Mouse (Mus musculus) right cerebral cortex, postnatal 36 days (tissue): ENCODE measurements around the gene Gna15.
A peak's percentile ranks its signal among the peaks of the same experiment; 100 is the strongest.

ENCODE experiments used
- DNase-seq, 2 experiments: peaks; one replicate each; pipeline ENCODE4 v3.0.0; 2022; ENCODE audit warnings: low spot score in 2 of 2, mixed read lengths in 1 of 2

The Gna15 gene

DNA sequence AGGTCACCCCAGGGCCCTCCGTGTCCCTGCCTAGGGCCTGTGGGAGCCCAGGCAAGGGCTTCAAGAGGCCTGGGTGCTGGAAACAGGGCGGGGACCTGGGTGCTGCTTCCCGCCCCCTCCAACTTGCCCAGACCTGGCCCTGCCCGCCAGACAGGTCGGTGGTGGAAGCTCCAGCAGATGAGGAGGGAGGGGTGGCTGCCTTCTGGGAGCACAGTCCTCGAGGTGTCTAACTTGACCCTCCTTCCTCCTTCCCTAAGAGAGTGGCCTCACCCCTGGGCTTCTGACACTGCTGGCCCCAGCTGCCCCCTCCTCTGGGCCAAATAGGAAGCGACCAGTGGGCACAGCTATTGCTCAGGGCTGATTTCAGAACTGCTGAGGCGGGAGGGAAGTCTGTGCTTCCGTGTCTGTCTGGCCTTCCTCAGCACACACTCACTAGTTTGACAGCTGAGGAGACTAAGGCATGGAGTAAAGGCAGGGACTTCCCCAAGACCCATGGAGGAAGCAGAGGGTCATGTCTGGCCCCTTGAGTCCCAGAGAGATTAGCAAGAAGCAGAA lies at the start of gene Gna15:
Gna15 (minus strand) TSS at position 175 of the 555 bp plus-strand sequence.
- no peak for DNase-seq

DNA sequence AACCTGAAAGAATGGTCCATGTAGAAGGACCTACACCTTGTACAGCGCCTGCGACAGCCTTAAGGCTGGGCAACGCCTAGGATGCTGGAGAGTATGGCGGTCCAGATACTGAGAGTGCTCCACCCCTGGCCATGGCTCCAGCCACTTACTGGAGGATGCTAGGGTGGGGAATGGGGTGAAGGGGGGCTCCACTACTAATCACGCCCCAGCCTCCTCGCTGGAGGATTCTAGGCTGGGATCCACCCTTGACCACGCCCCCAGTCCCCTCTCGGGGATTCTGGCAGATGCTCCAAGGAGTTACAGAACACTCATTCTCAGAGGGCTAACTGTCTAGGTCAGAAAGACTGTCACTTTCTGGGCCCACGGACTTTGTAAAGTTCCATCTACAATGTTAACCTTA lies 49.0 kb upstream of the Gna15 start:
- no peak for DNase-seq

DNA sequence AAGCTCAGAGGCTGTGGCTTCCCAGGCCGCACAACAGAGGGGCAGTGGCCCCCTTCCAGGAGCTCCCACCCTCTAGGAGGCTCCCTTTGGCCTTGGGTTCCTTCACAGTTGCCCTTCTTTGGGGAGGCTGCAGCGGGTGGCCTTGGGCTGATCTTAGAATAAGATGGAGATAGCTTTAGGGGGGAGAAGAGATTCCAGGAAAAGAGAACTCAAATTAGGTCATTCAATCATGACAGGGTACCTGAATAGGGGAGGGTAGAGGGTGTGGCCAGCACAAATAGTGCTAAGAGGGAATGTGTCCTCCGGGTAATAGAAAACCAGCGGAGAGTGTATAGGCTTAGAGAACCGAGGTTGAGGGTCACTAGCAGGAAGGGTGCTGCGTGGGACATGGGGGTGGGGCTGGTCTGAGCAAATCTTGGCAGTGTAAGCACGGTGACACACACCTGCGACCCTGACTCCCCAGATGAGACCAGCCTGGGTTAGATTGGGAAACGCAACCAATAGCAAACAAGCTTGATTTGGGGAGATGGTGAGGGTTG lies 48.2 kb upstream of the Gna15 start:
- no peak for DNase-seq

DNA sequence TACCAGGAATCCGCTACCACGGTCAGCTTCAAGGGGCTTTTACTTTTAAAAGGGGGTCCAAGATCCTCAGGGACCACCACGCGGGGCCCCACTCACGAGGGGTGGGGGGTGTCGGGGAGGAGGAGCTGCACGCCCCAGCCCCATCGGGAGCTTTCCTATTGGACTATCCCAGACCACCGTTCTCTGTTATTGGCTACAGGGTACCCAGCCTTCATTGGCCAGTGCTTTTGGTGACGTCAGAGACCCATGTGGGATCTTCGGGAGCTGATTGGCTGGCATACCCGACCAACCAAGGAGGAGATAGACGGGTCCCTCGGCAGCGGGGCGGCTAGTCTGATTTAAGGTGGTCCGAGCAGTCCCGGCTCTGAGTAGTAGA lies 47.5 kb upstream of the Gna15 start:
- peak; percentile 99 for DNase-seq

GRCm38 (mm10) chr10:81570831-81571500 lies 46.9 kb upstream of the Gna15 start:
- peak; percentile 93 for DNase-seq

- DNase-seq, result no peak
Observed at GRCm38 (mm10) chr10:81570238-81570800, 46.3 kb upstream of the Gna15 start.

GRCm38 (mm10) chr10:81569507-81570237 lies 45.6 kb upstream of the Gna15 start:
- no peak for DNase-seq

DNA sequence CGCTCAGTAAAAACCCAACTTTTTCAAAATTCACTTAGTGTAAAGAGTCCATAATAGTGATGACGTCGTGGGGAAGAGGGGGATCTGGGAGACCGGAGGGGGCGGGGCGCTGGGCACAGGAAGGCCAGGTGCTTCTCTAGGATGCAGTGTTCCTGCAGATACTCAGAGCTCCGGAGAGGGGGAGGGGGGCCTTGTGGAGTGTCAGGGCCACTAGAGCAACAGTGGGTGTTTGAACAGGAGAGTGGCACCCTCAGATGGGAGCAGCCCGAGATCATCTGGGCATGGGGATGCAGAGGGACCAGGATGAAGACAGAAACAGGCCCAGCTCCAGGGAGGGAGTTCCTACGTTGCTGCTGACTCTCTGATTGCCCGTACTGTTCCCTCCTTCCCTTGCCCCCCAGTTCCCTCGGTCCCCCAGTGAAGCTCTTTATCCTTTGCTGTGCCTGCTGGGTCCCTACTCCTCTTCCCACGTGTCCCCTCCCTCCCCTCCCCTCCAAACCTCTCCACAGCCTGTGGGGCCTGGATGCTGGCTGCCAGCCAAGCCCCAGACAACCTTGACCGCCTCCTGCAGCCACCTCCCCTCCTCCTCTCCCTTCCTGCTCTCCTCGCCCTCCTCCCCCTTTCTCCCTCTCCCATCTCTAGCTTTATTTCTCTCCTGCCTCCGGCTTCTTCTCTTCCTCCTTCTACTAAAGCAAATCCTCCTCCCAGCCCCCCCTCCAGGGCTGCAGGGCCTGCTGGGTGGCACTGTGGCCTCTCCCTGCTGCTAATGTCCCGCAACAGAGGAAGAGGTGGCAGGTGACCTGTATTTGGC lies 44.6 kb upstream of the Gna15 start:
- DNase-seq, result no peak

DNA sequence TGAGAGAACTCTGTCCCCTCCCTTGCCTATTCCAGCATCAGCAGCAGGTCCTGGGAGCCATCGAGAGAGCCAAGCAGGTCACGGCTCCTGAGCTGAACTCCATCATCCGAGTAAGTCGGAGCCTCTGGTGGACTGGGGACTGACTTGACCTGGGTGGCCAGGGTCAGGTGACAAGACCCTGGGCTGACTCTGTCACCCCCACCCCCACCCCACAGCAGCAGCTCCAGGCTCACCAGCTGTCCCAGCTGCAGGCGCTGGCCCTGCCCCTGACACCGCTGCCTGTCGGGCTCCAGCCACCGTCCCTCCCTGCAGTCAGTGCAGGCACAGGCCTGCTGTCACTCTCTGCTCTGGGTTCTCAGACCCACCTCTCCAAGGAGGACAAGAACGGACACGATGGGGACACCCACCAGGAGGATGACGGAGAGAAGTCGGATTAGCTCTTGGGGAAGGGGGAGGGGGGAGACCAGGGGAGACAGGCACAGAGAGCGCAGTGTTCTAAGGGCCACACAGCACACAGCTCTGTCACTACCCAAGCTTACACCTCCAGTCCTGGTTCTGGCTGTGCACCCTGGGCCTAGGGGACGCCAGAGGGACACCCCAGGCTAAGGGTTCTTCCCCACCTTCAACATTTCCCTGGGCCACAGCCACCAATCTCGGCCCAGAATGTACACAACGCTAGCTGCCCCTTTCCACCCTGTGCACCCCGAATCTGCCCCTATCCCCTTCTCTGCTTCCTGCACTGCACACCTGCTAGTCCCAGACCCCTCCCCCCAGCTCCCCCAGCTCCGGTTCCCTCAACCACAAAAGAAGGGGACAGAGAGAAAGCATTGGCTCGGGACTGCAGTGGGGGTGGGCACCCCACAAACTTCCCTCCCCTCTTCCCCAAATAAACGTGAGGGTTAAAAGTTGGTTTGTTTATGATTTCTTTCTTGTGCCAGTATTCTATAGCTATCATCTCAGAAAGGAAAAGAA lies 41.5 kb upstream of the Gna15 start:
- DNase-seq, result no peak

- DNase-seq, result no peak
Observed at GRCm38 (mm10) chr10:81564734-81565133, 40.7 kb upstream of the Gna15 start.

DNA sequence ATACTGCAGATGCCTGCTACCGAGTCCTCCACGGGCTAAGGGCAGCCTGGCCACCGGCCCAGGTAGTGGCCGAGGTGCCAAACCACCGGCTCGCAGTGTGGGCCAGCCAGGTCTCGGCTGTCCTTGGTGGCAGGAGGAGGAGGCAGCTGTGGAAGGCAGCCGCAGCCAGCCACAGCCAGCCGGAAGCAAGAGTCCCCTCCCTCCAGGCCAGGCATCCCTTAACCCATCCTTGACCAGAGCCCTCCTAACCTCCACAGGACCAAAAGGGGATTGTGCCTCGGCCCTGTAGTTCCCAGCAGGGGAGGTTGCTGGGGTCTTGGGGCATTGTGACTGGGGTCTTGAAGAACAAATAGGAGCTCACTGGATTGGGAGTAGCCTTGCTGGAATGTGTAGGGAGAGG lies 40.2 kb upstream of the Gna15 start:
- no peak for DNase-seq

DNA sequence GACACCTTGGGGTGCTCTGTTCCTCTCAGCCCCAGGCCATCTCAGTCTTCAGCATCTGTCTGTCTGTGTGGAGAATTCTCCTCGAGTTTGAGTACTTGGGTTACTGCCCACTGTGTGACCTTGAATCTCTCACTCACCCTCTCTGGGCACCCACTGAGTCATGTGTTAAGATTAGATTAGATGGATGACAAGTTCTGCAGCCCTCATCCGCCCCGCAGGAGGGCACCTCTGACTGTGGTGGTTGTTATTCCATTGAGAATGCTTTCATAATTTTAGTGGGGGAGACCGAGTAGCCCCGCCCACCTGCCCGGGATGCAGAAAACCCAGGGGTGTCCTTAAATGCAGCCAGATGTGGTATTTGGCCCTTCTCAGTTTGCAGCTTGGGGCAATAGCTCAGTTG lies 39.5 kb upstream of the Gna15 start:
- no peak for DNase-seq

GRCm38 (mm10) chr10:81562411-81562810 lies 38.4 kb upstream of the Gna15 start:
- no peak for DNase-seq

- no peak for DNase-seq
Observed at GRCm38 (mm10) chr10:81560719-81561459, 36.9 kb upstream of the Gna15 start.

- peak; percentile 62 to 67 for DNase-seq
Observed at GRCm38 (mm10) chr10:81559627-81560539, 35.9 kb upstream of the Gna15 start.

- peak in 1 of 2 experiments; percentile 62 for DNase-seq
Observed at GRCm38 (mm10) chr10:81559163-81559626, 35.2 kb upstream of the Gna15 start, which contains the start of gene Aes. TSS of gene Aes (plus strand) at chr10:81559488.

DNA sequence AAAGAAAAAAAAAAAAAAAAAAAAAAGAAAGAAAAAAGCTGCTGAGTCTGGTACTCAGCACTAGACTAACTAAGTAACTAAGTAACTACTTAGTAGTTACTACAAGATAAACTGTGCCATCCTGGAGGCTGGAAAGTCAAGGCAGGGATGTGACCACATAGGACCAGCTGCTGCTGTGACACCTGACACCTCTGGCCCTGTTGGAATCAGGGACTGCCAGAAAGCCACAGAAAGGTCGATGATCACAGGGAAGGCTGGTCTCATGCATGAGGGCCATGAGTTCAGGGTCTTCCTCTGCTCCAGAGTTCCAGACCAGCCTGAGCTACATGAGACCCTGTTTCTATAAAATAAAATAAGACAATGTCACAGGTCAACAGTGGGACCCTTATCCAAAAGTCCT lies 33.5 kb upstream of the Gna15 start:
- DNase-seq, result no peak

GRCm38 (mm10) chr10:81556282-81556681 lies 32.3 kb upstream of the Gna15 start:
- no peak for DNase-seq
